Mouse (Mus musculus): ENCODE measurements around the gene Gprc5b.

- TF ChIP-seq MAFK (IDR thresholded peaks at IDR 0.05; ENCODE audit: insufficient read depth, low read depth, low read length) = no peak
- no peak for TF ChIP-seq ZNF384 (IDR thresholded peaks at IDR 0.05; ENCODE audit: low read depth, low read length)
These were observed 5.6 kb downstream of the Gprc5b start for GRCm38 (mm10) chr7:118989275-118989856.
